Mouse (Mus musculus) forebrain, postnatal 0 days (tissue): ENCODE measurements at regions not wholly inside any gene's neighbourhood (a gene's known extent, or its start where the extent isn't known, plus 50 kb on each side); places are given as distances from the start of the nearest gene placed in this dataset.
A peak's percentile ranks its signal among the peaks of the same experiment; 100 is the strongest.
"Not testable (repeated sequence)": the region's sequence is repeated elsewhere in the genome, so short reads cannot be mapped to it uniquely, and the experiment has no call there.

ENCODE experiments used
- ATAC-seq: fragments of 200-750 bp; cut with Nextera tagmentation; 2 replicates; pipeline ENCODE4 v1.8.0; 2017; ENCODE audit warnings: mild to moderate bottlenecking, moderate library complexity
- DNase-seq: peaks from one replicate; pipeline ENCODE4 v3.0.0-alpha.2; 2015
- H3K27ac ChIP-seq: fragments of 300-500 bp; sonication (generic); 2 replicates; pipeline ENCODE4 v1.5.1; 2014; ENCODE audit warnings: low read depth, mild to moderate bottlenecking, antibody characterized with exemption, low read length, moderate library complexity, mixed read lengths
- H3K27me3 ChIP-seq: fragments of 300-500 bp; sonication (generic); 2 replicates; pipeline ENCODE4 v1.6.1; 2014; ENCODE audit warnings: mild to moderate bottlenecking, low read length, mixed read lengths; ENCODE audit not compliant: insufficient read depth
- H3K36me3 ChIP-seq: fragments of 300-500 bp; sonication (generic); 2 replicates; pipeline ENCODE4 v1.6.1; 2014; ENCODE audit warnings: mild to moderate bottlenecking, moderate library complexity; ENCODE audit not compliant: insufficient read depth
- H3K4me1 ChIP-seq: fragments of 300-500 bp; sonication (generic); 2 replicates; pipeline ENCODE4 v1.6.1; 2014; ENCODE audit warnings: antibody characterized with exemption; ENCODE audit not compliant: insufficient read depth
- H3K4me2 ChIP-seq: fragments of 300-500 bp; sonication (generic); 2 replicates; pipeline ENCODE4 v1.6.1; 2014; ENCODE audit warnings: low read depth, mild to moderate bottlenecking, moderate library complexity
- H3K4me3 ChIP-seq: fragments of 300-500 bp; sonication (generic); 2 replicates; pipeline ENCODE4 v1.5.1; 2014; ENCODE audit warnings: low read depth, low read length, mixed read lengths
- H3K9ac ChIP-seq: fragments of 300-500 bp; sonication (generic); 2 replicates; pipeline ENCODE4 v1.6.1; 2014; ENCODE audit warnings: mild to moderate bottlenecking
- H3K9me3 ChIP-seq: fragments of 300-500 bp; sonication (generic); 2 replicates; pipeline ENCODE4 v1.6.1; 2016; ENCODE audit warnings: low read length
- CTCF ChIP-seq: sonication (generic); IDR thresholded peaks from 2 replicates; pipeline ENCODE4 v1.5.1; 2016; ENCODE audit warnings: antibody characterized with exemption, control low read depth, low read depth
- whole genome bisulfite sequencing: fragments of 180-500 bp; shearing (Covaris S2); extraction: QIAGEN DNeasy Blood & Tissue Kit; methylation state at CpG from one replicate; pipeline ENCODE4 v1.1.7; 2014; 5-methylcytosine and 5-hydroxymethylcytosine counted together

- Histone ChIP-seq H3K36me3 (no peaks in the 10 kb centered on the region), H3K27me3 (no peaks in the 10 kb centered on the region), H3K27ac (no peak overlapping the region), H3K4me3 (no peak overlapping the region), H3K4me2 (no peak overlapping the region), H3K4me1 (no peaks in the 10 kb centered on the region), H3K9me3 (no peaks in the 10 kb centered on the region), H3K9ac (no peak overlapping the region)
- DNase-seq (no peak), ATAC-seq (no peak)
- no peak for TF ChIP-seq CTCF
Observed at GRCm38 (mm10) chr12:49084505-49084904, 298.0 kb upstream of the Foxg1 start.

GRCm38 (mm10) chr12:49086076-49086475, 296.4 kb upstream of the Foxg1 start:
- H3K9me3 ChIP-seq: no peaks in the 10 kb centered on the region
- H3K27ac ChIP-seq: no peak overlapping the region
- H3K4me3 ChIP-seq: no peak overlapping the region
- no peak overlapping the region for H3K9ac ChIP-seq
- no peak for TF ChIP-seq CTCF
- 66% methylated on average over 2 of the region's 2 CpGs for WGBS
- no peaks in the 10 kb centered on the region for H3K36me3 ChIP-seq
- H3K4me1 ChIP-seq: no peaks in the 10 kb centered on the region
- no peaks in the 10 kb centered on the region for H3K27me3 ChIP-seq
- ATAC-seq: no peak
- H3K4me2 ChIP-seq: no peak overlapping the region
- DNase-seq: no peak

- Histone ChIP-seq H3K9me3 (no peaks in the 10 kb centered on the region), H3K27me3 (no peaks in the 10 kb centered on the region), H3K4me1 (no peaks in the 10 kb centered on the region), H3K9ac (no peak overlapping the region), H3K4me3 (no peak overlapping the region), H3K36me3 (no peaks in the 10 kb centered on the region), H3K4me2 (no peak overlapping the region), H3K27ac (no peak overlapping the region)
- no peak for DNase-seq
- TF ChIP-seq CTCF: no peak
- WGBS: 62% methylated on average over 1 of the region's 1 CpGs
- no peak for ATAC-seq
Observed at GRCm38 (mm10) chr12:49090177-49090576, 292.3 kb upstream of the Foxg1 start.

- no peak overlapping the region for H3K9ac ChIP-seq
- no peaks in the 10 kb centered on the region for H3K9me3 ChIP-seq
- WGBS: 52% methylated on average over 4 of the region's 4 CpGs
- H3K27me3 ChIP-seq: no peaks in the 10 kb centered on the region
- no peak overlapping the region for H3K4me2 ChIP-seq
- H3K4me3 ChIP-seq: no peak overlapping the region
- peak; percentile 28 for DNase-seq
- no peak overlapping the region for H3K27ac ChIP-seq
- TF ChIP-seq CTCF: no peak
- no peaks in the 10 kb centered on the region for H3K4me1 ChIP-seq
- ATAC-seq: peak; percentile 18; the same call in 1 of the 2 replicates
- H3K36me3 ChIP-seq: no peaks in the 10 kb centered on the region
Observed at GRCm38 (mm10) chr12:49105931-49106330, 276.5 kb upstream of the Foxg1 start.

GRCm38 (mm10) chr12:49106399-49107382, 275.8 kb upstream of the Foxg1 start:
- WGBS: 52% methylated on average over 7 of the region's 7 CpGs
- peak; percentile 82 for TF ChIP-seq CTCF
- H3K27ac ChIP-seq: no peak overlapping the region

GRCm38 (mm10) chr12:49107415-49108148, 274.9 kb upstream of the Foxg1 start:
- no peak overlapping the region for H3K27ac ChIP-seq
- WGBS: 77% methylated on average over 10 of the region's 10 CpGs
- TF ChIP-seq CTCF: no peak
- no peaks in the 10 kb centered on the region for H3K27me3 ChIP-seq
- H3K36me3 ChIP-seq: no peaks in the 10 kb centered on the region
- H3K4me2 ChIP-seq: no peak overlapping the region
- no peaks in the 10 kb centered on the region for H3K9me3 ChIP-seq
- H3K4me1 ChIP-seq: no peaks in the 10 kb centered on the region
- DNase-seq (no peak), ATAC-seq (no peak)
- H3K9ac ChIP-seq: no peak overlapping the region
- no peak overlapping the region for H3K4me3 ChIP-seq

More at GRCm38 (mm10) chr12:49106399-49107382, 275.8 kb upstream of the Foxg1 start:
- DNase-seq (peak; percentile 85), ATAC-seq (peak; percentile 51; the same call in 1 of the 2 replicates)
- H3K27me3 ChIP-seq: no peaks in the 10 kb centered on the region
- no peak overlapping the region for H3K4me2 ChIP-seq
- no peak overlapping the region for H3K9ac ChIP-seq
- H3K36me3 ChIP-seq: no peaks in the 10 kb centered on the region
- H3K4me1 ChIP-seq: no peaks in the 10 kb centered on the region
- H3K4me3 ChIP-seq: no peak overlapping the region
- H3K9me3 ChIP-seq: no peaks in the 10 kb centered on the region

- not testable (repeated sequence) for H3K4me1 ChIP-seq, H3K9me3 ChIP-seq, DNase-seq, H3K36me3 ChIP-seq, H3K4me3 ChIP-seq, H3K4me2 ChIP-seq, H3K9ac ChIP-seq, ATAC-seq, H3K27me3 ChIP-seq, H3K27ac ChIP-seq
- WGBS: 84% methylated on average over 3 of the region's 7 CpGs
Observed at GRCm38 (mm10) chr12:49131093-49131492, 251.4 kb upstream of the Foxg1 start.
